Mouse (Mus musculus): ENCODE measurements around the gene Itgb3bp. TPM values are rescaled to one million over a fixed set of nuclear protein-coding genes. Genes with fewer than 3 reads are reported as not detected.

Gene Itgb3bp
- total RNA-seq (2014; rRNA removed), result 2.9 and 6.4 TPM in 2 replicates
- 6.6 and 8.8 TPM in 2 replicates for polyA plus RNA-seq (2015; fragmentation: Nextera tagmentation; extraction: Ambion mirVana)

DNA sequence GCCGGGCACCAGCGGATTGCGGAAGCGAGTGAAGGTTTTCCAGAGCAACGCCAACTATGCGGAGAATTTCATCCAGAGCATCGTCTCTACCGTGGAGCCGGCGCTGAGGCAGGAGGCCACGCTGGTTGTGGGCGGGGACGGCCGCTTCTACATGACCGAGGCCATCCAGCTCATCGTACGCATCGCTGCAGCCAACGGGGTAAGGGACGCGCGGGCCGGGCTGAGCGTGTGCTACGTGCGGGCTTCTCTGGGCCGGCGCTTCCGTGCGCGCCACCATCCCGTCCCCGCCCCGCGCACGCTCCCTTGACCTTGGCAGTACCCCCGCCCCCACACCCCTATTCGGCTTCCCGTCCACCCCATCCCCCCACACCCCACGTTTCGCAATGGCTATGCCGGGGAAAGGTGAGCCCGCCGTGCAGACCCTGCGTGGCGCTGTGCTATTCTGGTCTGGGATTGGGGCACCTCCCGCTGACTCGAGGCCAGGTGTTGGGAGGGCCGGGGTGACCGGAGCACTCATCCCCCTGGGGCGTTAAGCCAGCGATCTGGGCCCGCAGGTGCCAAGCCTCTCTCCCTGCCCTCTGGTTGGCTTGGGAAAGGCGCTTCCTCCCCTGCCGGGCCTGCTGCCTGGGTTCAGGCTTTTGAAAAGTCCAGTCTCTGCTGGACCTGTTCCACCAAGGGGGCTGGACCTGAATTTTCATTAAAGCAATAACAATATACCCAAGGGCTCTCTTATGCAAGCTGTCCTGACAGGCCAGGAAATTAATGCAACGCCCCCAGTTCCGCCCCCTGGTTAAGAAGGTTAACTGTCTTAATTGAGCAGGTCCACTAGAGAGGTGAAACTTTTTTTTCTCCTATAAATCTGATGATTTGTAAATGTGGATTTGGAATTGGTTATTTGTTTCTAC is at the start of gene Itgb3bp:
Gene Itgb3bp, minus strand, starts transcription at position 201 of the 905 bp plus-strand sequence.
- H3K27me3 ChIP-seq (ENCODE audit: insufficient read depth, low read length), result no peaks in the 10 kb centered on the region
- H3K4me3 ChIP-seq (ENCODE audit: low read depth, low read length), result peak within 1 kb of the TSS; percentile 62
- H3K4me1 ChIP-seq (ENCODE audit: insufficient read depth, low read length), result peaks cover 9% of the 10 kb centered on the region; the same call in 1 of the 2 replicates
- peak within 1 kb of the TSS; percentile 92 for H3K27ac ChIP-seq (ENCODE audit: low read depth, low read length)
- H3K9ac ChIP-seq (replicated peaks; ENCODE audit: low read length, poor library complexity, severe bottlenecking), result peak within 1 kb of the TSS; percentile 66
- DNase-seq (ENCODE audit: low spot score) (peak; percentile 81), ATAC-seq (ENCODE audit: low FRiP score) (peak; percentile 92)
- WGBS, result 1% methylated on average over 55 of the region's 57 CpGs
- H3K9me3 ChIP-seq (ENCODE audit: low read length), result no peaks in the 10 kb centered on the region
- H3K4me2 ChIP-seq (ENCODE audit: low read depth, low read length, poor library complexity, severe bottlenecking), result peak within 1 kb of the TSS; percentile 60
- no peaks in the 10 kb centered on the region for H3K36me3 ChIP-seq (ENCODE audit: insufficient read depth, low read length)
- no peak for TF ChIP-seq CTCF (IDR thresholded peaks at IDR 0.05)

DNA sequence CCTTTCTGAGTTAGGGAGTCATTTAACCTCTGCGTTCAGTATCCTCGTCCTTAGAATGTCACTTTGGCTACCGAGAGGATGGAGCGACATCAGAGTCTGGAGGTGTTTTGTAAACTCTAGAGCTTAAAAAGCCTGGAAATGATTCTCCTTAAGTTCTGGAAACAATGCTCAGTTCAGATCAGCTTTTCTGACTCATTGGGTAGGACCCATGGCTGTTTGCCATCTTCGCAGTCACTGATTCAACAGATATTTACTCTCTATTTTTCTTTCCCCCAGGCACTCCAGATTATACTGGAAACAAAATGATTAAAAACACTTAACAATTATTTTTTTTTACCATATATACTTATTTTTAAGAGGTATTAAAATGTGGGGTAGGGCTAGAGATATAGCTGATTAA is 49.7 kb upstream of the Itgb3bp start:
- Histone ChIP-seq H3K9me3 (ENCODE audit: low read length) (no peaks in the 10 kb centered on the region), H3K27ac (ENCODE audit: low read depth, low read length) (no peak overlapping the region), H3K4me1 (ENCODE audit: insufficient read depth, low read length) (no peaks in the 10 kb centered on the region), H3K9ac (replicated peaks; ENCODE audit: low read length, poor library complexity, severe bottlenecking) (no peak overlapping the region), H3K36me3 (ENCODE audit: insufficient read depth, low read length) (peaks cover 25% of the 10 kb centered on the region; the same call in 1 of the 2 replicates), H3K4me3 (ENCODE audit: low read depth, low read length) (no peak overlapping the region), H3K27me3 (ENCODE audit: insufficient read depth, low read length) (no peaks in the 10 kb centered on the region), H3K4me2 (ENCODE audit: low read depth, low read length, poor library complexity, severe bottlenecking) (no peak overlapping the region)
- TF ChIP-seq CTCF (IDR thresholded peaks at IDR 0.05), result no peak
- ATAC-seq (ENCODE audit: low FRiP score), result no peak
- no peak for DNase-seq (ENCODE audit: low spot score)
- WGBS, result 83% methylated on average over 5 of the region's 5 CpGs

DNA sequence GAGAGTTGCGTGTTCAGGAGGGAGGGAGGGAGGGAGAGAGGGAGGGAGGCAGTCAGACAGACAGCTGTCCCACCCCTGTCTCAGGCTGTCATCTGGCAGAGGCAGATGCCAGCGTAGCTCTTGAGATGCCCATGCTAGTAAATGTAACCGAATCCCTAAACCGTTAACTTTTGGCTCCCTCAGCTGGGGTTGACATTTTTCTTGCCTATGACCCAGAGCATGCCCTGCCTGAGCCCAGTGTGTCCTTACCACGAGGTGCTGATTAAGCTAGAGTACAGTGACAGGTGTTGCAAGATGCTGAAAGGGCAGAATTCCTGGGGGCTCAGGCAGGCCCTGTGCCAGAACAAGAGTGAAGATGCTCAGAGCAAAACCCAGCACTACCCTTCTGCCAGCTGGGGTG is 44.8 kb upstream of the Itgb3bp start:
- H3K9ac ChIP-seq (replicated peaks; ENCODE audit: low read length, poor library complexity, severe bottlenecking), result no peak overlapping the region
- H3K4me1 ChIP-seq (ENCODE audit: insufficient read depth, low read length), result no peaks in the 10 kb centered on the region
- DNase-seq (ENCODE audit: low spot score) (peak; percentile 64), ATAC-seq (ENCODE audit: low FRiP score) (peak; percentile 54; the same call in 1 of the 2 replicates)
- H3K9me3 ChIP-seq (ENCODE audit: low read length), result no peaks in the 10 kb centered on the region
- 82% methylated on average over 5 of the region's 5 CpGs for WGBS
- H3K36me3 ChIP-seq (ENCODE audit: insufficient read depth, low read length), result peaks cover 7% of the 10 kb centered on the region
- no peak overlapping the region for H3K4me3 ChIP-seq (ENCODE audit: low read depth, low read length)
- no peak for TF ChIP-seq CTCF (IDR thresholded peaks at IDR 0.05)
- no peak overlapping the region for H3K4me2 ChIP-seq (ENCODE audit: low read depth, low read length, poor library complexity, severe bottlenecking)
- no peaks in the 10 kb centered on the region for H3K27me3 ChIP-seq (ENCODE audit: insufficient read depth, low read length)
- no peak overlapping the region for H3K27ac ChIP-seq (ENCODE audit: low read depth, low read length)

DNA sequence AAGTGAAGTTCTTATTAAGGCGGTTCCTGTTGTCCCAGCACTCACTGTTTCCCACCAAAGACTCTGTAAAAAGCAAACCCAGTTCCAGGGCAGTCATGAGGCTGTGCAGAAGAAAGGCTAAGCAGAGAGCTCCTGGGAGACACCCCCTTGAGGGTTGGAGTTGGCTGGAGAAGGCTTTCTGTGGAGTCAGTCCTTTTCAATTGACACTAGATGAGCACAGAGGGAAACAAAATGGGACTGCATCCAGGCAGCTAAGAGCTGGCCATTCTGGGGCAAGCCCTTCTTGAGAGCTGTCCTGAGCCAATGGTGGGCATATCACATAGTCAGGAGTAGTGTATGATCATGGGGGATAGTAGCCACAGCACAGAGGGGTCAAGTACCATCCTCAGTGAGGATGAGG is 44.3 kb upstream of the Itgb3bp start:
- peak; percentile 41; the same call in 1 of the 2 replicates for ATAC-seq (ENCODE audit: low FRiP score)
- TF ChIP-seq CTCF (IDR thresholded peaks at IDR 0.05), result no peak
- Histone ChIP-seq H3K4me3 (ENCODE audit: low read depth, low read length) (no peak overlapping the region), H3K4me1 (ENCODE audit: insufficient read depth, low read length) (no peaks in the 10 kb centered on the region), H3K9ac (replicated peaks; ENCODE audit: low read length, poor library complexity, severe bottlenecking) (no peak overlapping the region), H3K36me3 (ENCODE audit: insufficient read depth, low read length) (peaks cover 11% of the 10 kb centered on the region), H3K27ac (ENCODE audit: low read depth, low read length) (no peak overlapping the region), H3K27me3 (ENCODE audit: insufficient read depth, low read length) (no peaks in the 10 kb centered on the region), H3K9me3 (ENCODE audit: low read length) (no peaks in the 10 kb centered on the region), H3K4me2 (ENCODE audit: low read depth, low read length, poor library complexity, severe bottlenecking) (no peak overlapping the region)
- WGBS, result 90% methylated on average over 1 of the region's 1 CpGs
- peak; percentile 59 for DNase-seq (ENCODE audit: low spot score)

DNA sequence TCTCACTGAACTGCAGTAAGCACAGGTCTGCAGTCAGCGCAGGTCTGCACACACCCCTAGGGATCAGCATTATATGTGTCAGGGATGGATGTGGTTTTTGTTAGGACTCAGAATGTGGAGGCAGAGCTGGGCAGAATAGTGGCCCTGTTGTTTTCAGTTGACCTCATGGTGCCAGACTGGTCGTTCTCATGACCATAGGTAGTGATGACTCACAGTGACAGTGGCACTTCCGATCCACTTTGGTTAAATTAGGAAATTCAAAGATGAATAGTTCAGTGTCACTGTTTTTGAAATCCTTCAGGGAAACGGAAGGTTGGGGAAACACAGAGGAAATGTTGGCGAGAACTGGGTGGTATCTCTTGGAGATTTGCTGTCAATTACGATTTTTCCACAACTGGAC is 43.3 kb upstream of the Itgb3bp start:
- Histone ChIP-seq H3K4me1 (ENCODE audit: insufficient read depth, low read length) (no peaks in the 10 kb centered on the region), H3K4me2 (ENCODE audit: low read depth, low read length, poor library complexity, severe bottlenecking) (no peak overlapping the region), H3K27me3 (ENCODE audit: insufficient read depth, low read length) (no peaks in the 10 kb centered on the region), H3K9ac (replicated peaks; ENCODE audit: low read length, poor library complexity, severe bottlenecking) (no peak overlapping the region), H3K27ac (ENCODE audit: low read depth, low read length) (no peak overlapping the region), H3K9me3 (ENCODE audit: low read length) (no peaks in the 10 kb centered on the region), H3K4me3 (ENCODE audit: low read depth, low read length) (no peak overlapping the region), H3K36me3 (ENCODE audit: insufficient read depth, low read length) (peaks cover 15% of the 10 kb centered on the region)
- DNase-seq (ENCODE audit: low spot score) (no peak), ATAC-seq (ENCODE audit: low FRiP score) (no peak)
- 91% methylated on average over 6 of the region's 6 CpGs for WGBS
- no peak for TF ChIP-seq CTCF (IDR thresholded peaks at IDR 0.05)

DNA sequence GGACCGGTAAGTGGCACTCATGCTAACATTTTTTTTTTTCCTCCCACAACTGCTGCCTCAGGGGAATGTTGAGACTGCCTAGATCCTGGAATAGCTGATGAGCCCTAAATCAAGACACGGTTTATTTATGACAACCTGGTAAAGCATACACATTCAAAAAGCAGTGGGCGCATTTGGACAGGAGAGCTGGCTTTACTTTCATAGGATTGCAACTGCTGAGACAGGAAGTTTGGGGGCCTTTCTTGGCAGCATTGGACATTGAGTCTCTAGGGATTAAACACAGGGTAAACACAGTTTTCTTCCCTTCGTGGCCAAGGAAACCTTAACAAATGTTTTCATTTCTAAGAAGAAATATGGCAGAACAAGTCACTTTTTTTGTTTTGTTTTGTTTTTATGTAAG is 40.5 kb upstream of the Itgb3bp start:
- Histone ChIP-seq H3K4me2 (ENCODE audit: low read depth, low read length, poor library complexity, severe bottlenecking) (no peak overlapping the region), H3K9ac (replicated peaks; ENCODE audit: low read length, poor library complexity, severe bottlenecking) (no peak overlapping the region), H3K27ac (ENCODE audit: low read depth, low read length) (no peak overlapping the region), H3K4me3 (ENCODE audit: low read depth, low read length) (no peak overlapping the region), H3K4me1 (ENCODE audit: insufficient read depth, low read length) (no peaks in the 10 kb centered on the region), H3K36me3 (ENCODE audit: insufficient read depth, low read length) (peaks cover 27% of the 10 kb centered on the region), H3K27me3 (ENCODE audit: insufficient read depth, low read length) (no peaks in the 10 kb centered on the region), H3K9me3 (ENCODE audit: low read length) (no peaks in the 10 kb centered on the region)
- no peak for TF ChIP-seq CTCF (IDR thresholded peaks at IDR 0.05)
- no peak for DNase-seq (ENCODE audit: low spot score)
- WGBS, result 73% methylated on average over 4 of the region's 4 CpGs
- no peak for ATAC-seq (ENCODE audit: low FRiP score)

Data from midbrain, postnatal 0 days (tissue).